ENCODE assay signal across 17 mouse cellular contexts in the genomic region with DNA sequence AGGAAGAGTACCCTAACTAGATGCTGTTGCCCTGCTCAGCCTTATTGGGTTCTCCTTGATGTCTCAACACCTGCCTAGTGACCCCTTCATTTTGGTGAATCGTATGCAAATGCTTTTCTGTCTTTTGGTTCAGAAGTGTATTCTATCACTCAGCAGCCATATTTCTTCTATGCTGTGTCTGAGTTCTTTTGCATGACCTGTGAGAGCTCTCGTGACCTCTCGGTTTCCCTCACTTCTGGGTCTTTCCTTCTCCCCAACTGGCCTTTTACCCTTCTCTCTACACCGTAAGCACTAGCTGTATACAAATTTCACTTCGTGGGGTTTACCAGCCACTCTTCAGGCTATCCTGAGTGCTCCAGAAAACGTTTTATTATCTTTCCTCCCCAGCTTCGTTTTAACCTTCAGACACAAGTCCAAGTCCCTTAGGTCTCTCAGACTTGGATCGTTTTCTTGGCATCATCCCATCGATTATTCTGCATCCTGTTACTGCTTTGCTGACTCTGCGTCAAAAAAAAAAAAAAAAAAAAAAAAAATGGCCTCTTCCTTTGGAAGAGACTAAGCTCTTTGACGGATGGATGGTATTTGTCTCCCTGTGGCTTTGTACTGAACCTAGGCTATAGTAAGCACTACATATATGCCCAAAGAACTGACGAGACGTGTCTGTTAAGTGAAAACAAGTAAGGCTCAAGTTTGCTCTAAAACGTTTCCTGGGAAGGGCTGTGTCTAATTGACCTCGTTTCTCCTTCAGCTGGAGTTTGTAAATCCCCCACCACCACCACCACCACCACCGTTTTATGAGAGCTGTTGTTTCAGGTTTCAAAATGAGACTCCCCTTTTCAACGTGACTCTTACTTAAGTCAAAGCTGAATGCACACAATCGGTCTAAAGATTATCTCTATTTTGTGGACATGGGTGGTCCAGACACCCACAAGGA. TPM values are rescaled to one million over a fixed set of nuclear protein-coding genes. Genes with fewer than 3 reads are reported as not detected.
DNase-seq lines count a peak whose midpoint lies in the region; ATAC-seq and TF ChIP-seq lines count a peak whose summit lies in the region.
"Had no signal": no experiment of that assay in that cellular context is flagged by ENCODE, and none has a peak within 500 bp of the region (broad histone marks: within the 10 kb centered on the region; RNA-seq: fewer than 3 reads in every experiment).

No protein-coding gene starts in this region.

- no peaks in the 10 kb centered on the region for H3K36me3 ChIP-seq in hindbrain, postnatal 0 days (ENCODE audit: insufficient read depth, low read length)
- H3K36me3 ChIP-seq in hindbrain, embryonic 13.5 days: no peaks in the 10 kb centered on the region
- H3K36me3 ChIP-seq: midbrain, embryonic 12.5 days; neural tube, embryonic 13.5 days had no signal

- H3K9ac ChIP-seq in hindbrain, postnatal 0 days (replicated peaks; ENCODE audit: low read length): no peak overlapping the region
- H3K9ac ChIP-seq in hindbrain, embryonic 13.5 days: no peak overlapping the region
- H3K9ac ChIP-seq: midbrain, embryonic 12.5 days; neural tube, embryonic 13.5 days had no signal

- H3K27me3 ChIP-seq in hindbrain, postnatal 0 days (ENCODE audit: insufficient read depth, low read length): no peaks in the 10 kb centered on the region
- H3K27me3 ChIP-seq in hindbrain, embryonic 13.5 days: 0 out of 2 replicates have a peak, but pooled peaks cover 5% of the 10 kb centered on the region
- H3K27me3 ChIP-seq: neural tube, embryonic 13.5 days had no signal

- H3K9me3 ChIP-seq in hindbrain, postnatal 0 days (ENCODE audit: low read length): no peaks in the 10 kb centered on the region
- no peaks in the 10 kb centered on the region for H3K9me3 ChIP-seq in hindbrain, embryonic 13.5 days
- H3K9me3 ChIP-seq: midbrain, embryonic 12.5 days; neural tube, embryonic 13.5 days had no signal

- 61% methylated on average over 18 of the region's 18 CpGs for WGBS in hindbrain, postnatal 0 days
- 79% methylated on average over 18 of the region's 18 CpGs for WGBS in hindbrain, embryonic 13.5 days

- no peak for ATAC-seq in hindbrain, postnatal 0 days
- ATAC-seq in hindbrain, embryonic 13.5 days (ENCODE audit: low FRiP score): no peak
- no peak for ATAC-seq in erythroblast, adult 5-6 weeks (replicated peaks; ENCODE audit: low FRiP score, poor library complexity, severe bottlenecking)

- no peaks in the 10 kb centered on the region for H3K4me1 ChIP-seq in hindbrain, postnatal 0 days (ENCODE audit: insufficient read depth, low read length)
- H3K4me1 ChIP-seq in hindbrain, embryonic 13.5 days (replicated peaks): no peaks in the 10 kb centered on the region
- H3K4me1 ChIP-seq: midbrain, embryonic 12.5 days; neural tube, embryonic 13.5 days had no signal

- no peak overlapping the region for H3K4me2 ChIP-seq in hindbrain, postnatal 0 days (ENCODE audit: low read depth, low read length)
- no peak overlapping the region for H3K4me2 ChIP-seq in hindbrain, embryonic 13.5 days
- H3K4me2 ChIP-seq: midbrain, embryonic 12.5 days; neural tube, embryonic 13.5 days had no signal

- no peak overlapping the region for H3K27ac ChIP-seq in hindbrain, postnatal 0 days
- no peak overlapping the region for H3K27ac ChIP-seq in hindbrain, embryonic 13.5 days
- H3K27ac ChIP-seq: midbrain, embryonic 12.5 days; neural tube, embryonic 13.5 days had no signal

- no peak for TF ChIP-seq CTCF in hindbrain, postnatal 0 days (IDR thresholded peaks at IDR 0.05; ENCODE audit: low read depth)

- DNase-seq in cerebellum, postnatal 14 days: peak; percentile 11 to 13
- no peak for DNase-seq in cerebellum, postnatal 4 days (ENCODE audit: low spot score in 2 of 2)
- peak; percentile 24 for DNase-seq in hindbrain, postnatal 0 days (ENCODE audit: low spot score)
- DNase-seq in CD4-positive helper T cell, adult 2 months (ENCODE audit: low read depth, low spot score): peak; percentile 26
- peak; percentile 68 for DNase-seq in induced T-regulatory cell, adult 2 months (ENCODE audit: low read depth)
- DNase-seq in right cerebral cortex, adult 18-20 months: no peak
- DNase-seq: cerebellum, postnatal 36 days; gastrocnemius, postnatal 36 days; thymus, adult 2 months had no signal

- no peak overlapping the region for H3K4me3 ChIP-seq in hindbrain, postnatal 0 days (ENCODE audit: low read length)
- no peak overlapping the region for H3K4me3 ChIP-seq in hindbrain, embryonic 13.5 days
- H3K4me3 ChIP-seq: midbrain, embryonic 12.5 days; neural tube, embryonic 13.5 days had no signal

RNA-seq across cellular contexts. Expression of a gene that starts 23.9 kb away (rescaled TPM):
- 0.29 and 0.42 TPM in 2 replicates for total RNA-seq in hindbrain, postnatal 0 days (2014; rRNA removed)
- polyA plus RNA-seq in hindbrain, postnatal 0 days (2015; fragmentation: Nextera tagmentation; extraction: Ambion mirVana): 1.1 and 1.9 TPM in 2 replicates
- polyA plus RNA-seq in hindbrain, embryonic 13.5 days (2015; fragmentation: Nextera tagmentation; extraction: Ambion mirVana): 0.42 and 0.53 TPM in 2 replicates
- 3.3 TPM in 1 of 2 replicates, not detected in the other for total RNA-seq in erythroblast, adult 5-6 weeks (2015; ENCODE audit: low replicate concordance)
- not detected in 2 replicates for total RNA-seq in erythroblast, adult 5-6 weeks (2017; ENCODE audit: low replicate concordance)
- total RNA-seq: gastrocnemius, postnatal 36 days; heart, postnatal 14 days; left cerebral cortex, adult 18-20 months; liver, adult 2 months had no signal
- polyA plus RNA-seq: liver, adult 2 months; lung, embryonic 16.5 days; neural tube, embryonic 13.5 days had no signal

RNA-seq across cellular contexts. Expression of a gene that starts 47.5 kb away (rescaled TPM):
- 2.2 and 5.0 TPM in 2 replicates for total RNA-seq in hindbrain, postnatal 0 days (2014; rRNA removed)
- 2.3 and 3.2 TPM in 2 replicates for polyA plus RNA-seq in hindbrain, postnatal 0 days (2015; fragmentation: Nextera tagmentation; extraction: Ambion mirVana)
- 1.2 and 1.4 TPM in 2 replicates for polyA plus RNA-seq in hindbrain, embryonic 13.5 days (2015; fragmentation: Nextera tagmentation; extraction: Ambion mirVana)
- total RNA-seq in erythroblast, adult 5-6 weeks (2015; ENCODE audit: low replicate concordance): 2.5 and 3.3 TPM in 2 replicates
- 2.6 and 3.2 TPM in 2 replicates for total RNA-seq in erythroblast, adult 5-6 weeks (2017; ENCODE audit: low replicate concordance)

Comparison
In these comparisons a context has a peak if more than half of its experiments do, and no peak if none do; other contexts are left out.
1. DNase-seq: peak in cerebellum, postnatal 14 days (2 of 2), hindbrain, postnatal 0 days (single experiment), CD4-positive helper T cell, adult 2 months (single experiment) and induced T-regulatory cell, adult 2 months (single experiment); none in cerebellum, postnatal 4 days (0 of 2) and right cerebral cortex, adult 18-20 months (single experiment).